Mouse (Mus musculus) kidney, adult 8-10 months (tissue): ENCODE measurements at regions not wholly inside any gene's neighbourhood (a gene's known extent, or its start where the extent isn't known, plus 50 kb on each side); places are given as distances from the start of the nearest gene placed in this dataset.

Source experiments
- DNase-seq, 2 experiments: peaks; one replicate each; pipeline ENCODE4 v3.0.0; 2022

DNA sequence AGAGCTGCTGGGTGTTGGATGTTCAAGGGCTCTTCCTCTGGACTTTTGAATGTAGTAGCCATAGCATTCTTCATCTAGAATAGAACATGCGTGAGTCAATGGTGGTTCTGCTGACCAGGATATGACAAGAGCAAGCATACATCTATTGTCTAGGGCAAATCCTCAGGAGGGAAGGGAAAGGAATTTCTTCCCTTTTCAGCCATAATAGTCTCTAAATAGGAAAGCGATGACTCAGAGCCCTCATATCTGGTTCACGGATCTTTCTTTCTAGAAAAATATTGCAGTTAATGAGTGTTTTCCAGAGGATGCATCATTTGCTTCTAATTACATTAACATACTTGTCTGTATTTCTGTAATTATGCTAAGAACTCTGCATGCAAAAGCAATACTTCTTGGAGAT, 615.9 kb downstream of the Utrn start:
- DNase-seq = no peak

DNA sequence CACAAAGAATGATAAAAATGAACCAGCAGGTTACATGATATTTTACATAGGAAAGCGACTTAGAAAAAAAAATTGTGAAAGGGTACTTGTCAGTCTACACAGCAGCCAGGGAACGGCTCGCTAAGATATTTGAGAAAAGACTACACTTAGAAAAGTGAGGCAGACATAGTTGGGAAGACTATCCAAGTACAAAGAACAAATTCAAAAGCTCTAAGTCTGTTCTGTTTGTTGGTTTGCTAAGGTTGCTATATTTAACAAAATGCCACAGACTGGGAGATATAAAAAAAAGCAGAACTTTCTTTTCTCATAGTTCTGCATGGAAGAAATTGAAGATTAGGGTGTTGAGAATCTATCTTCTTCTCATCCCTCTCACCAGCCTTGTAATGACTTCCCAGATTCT, 583.5 kb downstream of the Utrn start:
- DNase-seq = no peak

DNA sequence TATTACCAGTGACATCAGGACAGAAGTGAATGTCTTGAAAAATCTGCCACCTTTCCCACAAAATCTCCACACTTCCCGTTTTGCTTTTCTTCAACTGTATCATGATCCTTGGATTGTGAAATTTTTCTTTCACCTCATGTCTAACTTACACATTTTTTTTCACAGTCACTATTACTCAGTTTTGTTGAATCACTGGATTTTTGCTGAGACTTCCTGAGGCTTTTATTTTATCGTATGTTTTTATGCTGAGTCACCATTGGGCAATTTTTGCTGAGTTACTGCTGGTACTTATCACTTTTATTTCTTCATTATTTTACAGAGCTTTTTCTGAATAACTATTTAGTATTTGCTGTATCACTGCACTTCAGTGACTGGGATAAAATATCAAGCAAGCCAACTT, 570.3 kb downstream of the Utrn start:
- DNase-seq = no peak

DNA sequence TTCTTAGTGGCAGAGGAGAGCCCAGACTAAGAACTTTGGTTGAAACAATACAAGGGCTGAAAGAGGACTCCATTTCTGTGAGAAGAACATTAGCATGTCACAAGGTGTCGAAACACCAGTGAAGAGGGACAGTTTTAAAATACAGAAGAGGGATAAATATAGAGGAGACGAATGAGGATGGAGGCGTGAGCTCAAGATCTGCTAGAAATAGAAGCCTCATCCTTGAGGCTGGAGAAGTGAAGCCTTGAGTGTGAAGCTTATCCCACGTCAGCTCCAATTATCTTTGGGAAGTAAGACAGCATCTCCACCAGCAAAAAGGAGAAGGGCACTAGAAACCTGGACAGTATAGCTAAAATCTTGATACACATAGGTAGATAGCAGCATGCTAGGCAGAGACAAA, 566.8 kb downstream of the Utrn start:
- DNase-seq = no peak

DNA sequence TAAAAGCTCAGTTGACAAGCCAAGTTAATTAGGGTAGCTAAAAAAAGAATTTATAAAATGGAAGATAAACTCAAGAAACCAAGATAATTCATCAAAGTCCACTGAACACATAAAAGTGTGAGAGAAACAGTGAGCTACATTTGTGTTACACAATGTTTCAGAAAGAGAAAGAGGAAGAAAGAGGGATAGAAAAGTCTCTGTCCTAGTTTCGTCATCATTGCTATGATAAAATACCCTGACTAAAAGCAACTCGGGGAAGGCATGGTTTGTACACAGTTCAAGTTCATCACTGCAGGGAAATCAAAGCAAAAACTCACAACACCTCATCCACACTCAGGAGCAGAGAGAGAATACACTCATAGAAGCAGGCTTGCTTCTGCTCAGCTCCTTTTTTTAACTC, 548.9 kb downstream of the Utrn start:
- no peak for DNase-seq
